Mouse (Mus musculus): ENCODE data around the gene 4933405O20Rik.

Gene 4933405O20Rik

GRCm38 (mm10) chr7:50598890-50599289, at the start of gene 4933405O20Rik:
Gene 4933405O20Rik (plus strand): TSS chr7:50599190.
- no peak for DNase-seq

DNA sequence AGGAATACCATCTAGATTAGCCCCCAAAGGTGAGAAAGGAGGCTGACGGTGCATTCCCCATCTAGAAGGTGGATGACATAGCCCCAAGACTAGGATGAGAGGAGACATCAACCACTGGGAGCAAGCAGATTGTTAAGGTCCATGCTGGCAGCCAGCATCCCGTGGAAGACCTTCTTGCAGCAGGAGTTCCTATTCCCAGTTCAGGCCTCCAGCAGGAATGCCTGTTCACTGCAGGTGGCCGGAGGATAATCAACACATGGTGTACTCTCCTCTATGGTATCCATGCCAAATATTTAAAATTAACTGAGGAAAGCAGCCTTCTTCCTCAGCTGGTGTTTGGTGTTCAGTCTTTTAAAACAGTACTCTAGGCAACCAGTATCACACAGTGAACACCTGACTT, 49.4 kb upstream of the 4933405O20Rik start:
- DNase-seq, result no peak

GRCm38 (mm10) chr7:50551426-50551825, 47.6 kb upstream of the 4933405O20Rik start:
- no peak for DNase-seq

- DNase-seq, result no peak
Observed at GRCm38 (mm10) chr7:50562708-50563107, 36.3 kb upstream of the 4933405O20Rik start.

- DNase-seq, result no peak
Observed at GRCm38 (mm10) chr7:50573841-50574240, 25.1 kb upstream of the 4933405O20Rik start.

GRCm38 (mm10) chr7:50588642-50589424, 10.2 kb upstream of the 4933405O20Rik start:
- DNase-seq, result no peak

DNA sequence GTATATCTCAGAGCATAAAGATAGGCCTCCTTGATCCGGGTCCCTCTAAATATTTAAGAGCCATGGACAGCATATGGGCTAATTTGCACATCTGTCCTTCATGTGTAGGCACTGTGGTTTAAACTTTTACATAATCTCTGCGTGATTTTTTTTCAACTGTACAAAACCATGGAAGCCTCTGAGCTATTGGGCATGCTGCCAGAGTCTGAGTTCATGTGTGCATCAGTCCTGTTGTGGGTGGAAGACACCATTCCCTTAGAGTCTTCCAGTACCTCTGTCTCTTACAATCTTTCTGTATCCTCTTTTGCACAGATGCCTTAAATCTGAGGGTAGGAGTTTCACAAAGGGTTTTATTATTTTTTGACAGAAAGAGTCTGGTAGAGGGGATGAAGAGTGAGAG, 15.1 kb downstream of the 4933405O20Rik start:
- DNase-seq, result no peak

DNA sequence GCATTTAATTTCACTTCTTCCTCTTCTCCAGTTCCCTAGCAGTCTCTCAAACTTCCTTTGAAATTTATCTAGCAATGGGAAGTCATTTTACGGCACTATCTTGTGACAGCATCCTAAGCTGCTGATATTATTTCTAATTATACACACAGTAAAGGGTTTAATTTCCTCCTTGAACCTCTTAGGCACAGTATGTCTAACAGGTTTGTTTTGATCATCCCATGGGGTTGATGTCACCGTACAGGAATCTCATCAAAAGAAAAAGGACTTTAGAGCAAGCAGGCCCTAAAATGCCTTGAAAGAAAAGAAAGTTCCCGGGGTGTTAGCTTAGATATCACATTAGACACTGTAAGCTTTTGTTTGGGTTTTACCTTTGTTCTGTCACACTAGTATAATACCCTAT, 30.2 kb downstream of the 4933405O20Rik start:
- DNase-seq, result no peak

DNA sequence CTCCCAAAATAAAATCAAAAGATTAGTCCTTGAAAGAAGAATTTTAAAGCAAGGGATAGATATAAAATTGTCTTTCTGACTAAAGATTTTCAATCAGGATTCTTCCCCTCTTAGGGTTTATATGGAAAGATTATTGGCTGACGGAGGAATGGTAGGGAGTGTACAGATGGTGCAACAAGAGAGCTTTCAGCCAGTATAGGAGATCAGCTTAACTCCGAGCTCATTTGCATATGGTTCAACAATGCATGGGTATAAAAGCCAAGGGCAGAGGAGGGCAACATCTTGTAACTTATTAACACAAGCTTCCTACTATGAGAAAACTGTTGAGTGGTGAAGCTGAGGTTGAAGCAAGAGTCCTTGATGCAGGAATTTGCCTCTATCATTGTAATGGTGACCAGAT, 34.2 kb downstream of the 4933405O20Rik start:
- no peak for DNase-seq

All from lung, postnatal 14 days (tissue).